Mouse (Mus musculus) MEL (cell line): Measurements from ENCODE around the gene Opa3. TPM values are rescaled to one million over a fixed set of nuclear protein-coding genes. Genes with fewer than 3 reads are reported as not detected.

ENCODE experiments used
- DNase-seq: peaks from one replicate; pipeline ENCODE4 v3.0.0; 2011; ENCODE audit warnings: low read depth, low spot score
- H3K27ac ChIP-seq: 2 replicates; pipeline ENCODE4 v1.5.1; 2012; ENCODE audit warnings: low read depth, mild to moderate bottlenecking, control low read depth, low read length, moderate library complexity; ENCODE audit not compliant: control insufficient read depth
- H3K27me3 ChIP-seq, 2 experiments: fragments of 150-350 bp in 1 of 2; sonication (generic) in 1 of 2; 2 replicates each; pipeline ENCODE4 v1.6.1; 2012; ENCODE audit warnings: low read length in 2 of 2, mild to moderate bottlenecking in 2 of 2, improper control_type of control experiment in 1 of 2, moderate library complexity in 1 of 2; ENCODE audit not compliant: insufficient read depth in 2 of 2, control insufficient read depth in 1 of 2
- H3K36me3 ChIP-seq, 2 experiments: 2 replicates each; pipeline ENCODE4 v1.6.1; 2012 to 2014; ENCODE audit warnings: low read length in 2 of 2, improper control_type of control experiment in 1 of 2, inconsistent platforms in 1 of 2, mild to moderate bottlenecking in 1 of 2; ENCODE audit not compliant: insufficient read depth in 2 of 2, control insufficient read depth in 1 of 2
- H3K4me1 ChIP-seq, 2 experiments: fragments of 150-350 bp in 1 of 2; sonication (generic) in 1 of 2; 2 replicates each; pipeline ENCODE4 v1.6.1; 2012; ENCODE audit warnings: low read length in 2 of 2, improper control_type of control experiment in 1 of 2, mild to moderate bottlenecking in 1 of 2; ENCODE audit not compliant: insufficient read depth in 2 of 2, control insufficient read depth in 1 of 2
- H3K4me3 ChIP-seq, 2 experiments: fragments of 150-350 bp in 1 of 2; sonication (generic) in 1 of 2; 2 replicates each; pipeline ENCODE4 v1.5.1; 2012; ENCODE audit warnings: low read depth in 2 of 2, low read length in 2 of 2, mild to moderate bottlenecking in 2 of 2, moderate library complexity in 2 of 2, control low read depth in 1 of 2, improper control_type of control experiment in 1 of 2; ENCODE audit not compliant: control insufficient read depth in 1 of 2, insufficient read depth in 1 of 2
- H3K79me2 ChIP-seq: 2 replicates; pipeline ENCODE4 v1.6.1; 2012; ENCODE audit warnings: mild to moderate bottlenecking, low read length, moderate library complexity; ENCODE audit not compliant: control insufficient read depth, poor library complexity, insufficient read depth
- H3K9ac ChIP-seq: 2 replicates; pipeline ENCODE4 v1.6.1; 2012; ENCODE audit warnings: low read depth, mild to moderate bottlenecking, control low read depth, low read length, moderate library complexity; ENCODE audit not compliant: control insufficient read depth, poor library complexity, severe bottlenecking
- H3K9me3 ChIP-seq: fragments of 150-350 bp; sonication (generic); replicated peaks from 2 replicates; pipeline ENCODE4 v1.6.1; 2012; ENCODE audit warnings: mild to moderate bottlenecking, low read length, improper control_type of control experiment, moderate library complexity; ENCODE audit not compliant: insufficient read depth
- BHLHE40 ChIP-seq: IDR thresholded peaks from 2 replicates; pipeline ENCODE4 v1.6.1; 2012; ENCODE audit warnings: low read depth, mild to moderate bottlenecking, inconsistent platforms, low read length, improper control_type of control experiment, borderline replicate concordance
- CHD1 ChIP-seq: IDR thresholded peaks from 2 replicates; pipeline ENCODE4 v1.6.1; 2012; ENCODE audit warnings: low read depth, mild to moderate bottlenecking, inconsistent platforms, low read length, improper control_type of control experiment
- ELF1 ChIP-seq: IDR thresholded peaks from 2 replicates; pipeline ENCODE4 v1.6.1; 2014; ENCODE audit warnings: low read depth, mild to moderate bottlenecking, inconsistent platforms, low read length, improper control_type of control experiment, moderate library complexity
- HCFC1 ChIP-seq: IDR thresholded peaks from 2 replicates; pipeline ENCODE4 v1.6.1; 2012; ENCODE audit warnings: low read depth, mild to moderate bottlenecking, inconsistent platforms, low read length, improper control_type of control experiment, moderate library complexity
- JUND ChIP-seq: IDR thresholded peaks from 2 replicates; pipeline ENCODE4 v1.6.1; 2011; ENCODE audit warnings: low read depth, mild to moderate bottlenecking, improper control_type of control experiment, low read length
- MAFK ChIP-seq: IDR thresholded peaks from 2 replicates; pipeline ENCODE4 v1.6.1; 2011; ENCODE audit warnings: low read depth, mild to moderate bottlenecking, low read length, improper control_type of control experiment, borderline replicate concordance
- MAZ ChIP-seq: IDR thresholded peaks from 2 replicates; pipeline ENCODE4 v1.6.1; 2012; ENCODE audit warnings: low read depth, mild to moderate bottlenecking, inconsistent platforms, low read length, improper control_type of control experiment
- MYB ChIP-seq: IDR thresholded peaks from 2 replicates; pipeline ENCODE4 v1.6.1; 2011; ENCODE audit warnings: mild to moderate bottlenecking, low read depth, low read length, improper control_type of control experiment
- MYC ChIP-seq: IDR thresholded peaks from 2 replicates; pipeline ENCODE4 v1.6.1; 2011; ENCODE audit warnings: low read depth, mild to moderate bottlenecking, low read length, improper control_type of control experiment, moderate library complexity
- NELFE ChIP-seq: IDR thresholded peaks from 2 replicates; pipeline ENCODE4 v1.6.1; 2011; ENCODE audit warnings: low read depth, low read length, improper control_type of control experiment
- NRF1 ChIP-seq: IDR thresholded peaks from 2 replicates; pipeline ENCODE4 v1.6.1; 2014; ENCODE audit warnings: low read depth, mild to moderate bottlenecking, inconsistent platforms, low read length, improper control_type of control experiment, moderate library complexity; ENCODE audit not compliant: poor library complexity, insufficient read depth, severe bottlenecking
- POLR2A ChIP-seq, 2 experiments: IDR thresholded peaks; 2 replicates each; pipeline ENCODE4 v1.6.1; 2011 to 2012; ENCODE audit warnings: low read length in 2 of 2, mild to moderate bottlenecking in 2 of 2, control low read depth in 1 of 2, improper control_type of control experiment in 1 of 2, low read depth in 1 of 2, moderate library complexity in 1 of 2; ENCODE audit not compliant: control insufficient read depth in 1 of 2, insufficient read depth in 1 of 2, poor library complexity in 1 of 2
- RAD21 ChIP-seq: IDR thresholded peaks from 2 replicates; pipeline ENCODE4 v1.6.1; 2011; ENCODE audit warnings: mild to moderate bottlenecking, low read depth, low read length, improper control_type of control experiment
- SMC3 ChIP-seq: IDR thresholded peaks from 2 replicates; pipeline ENCODE4 v1.6.1; 2011; ENCODE audit warnings: low read depth, low read length, improper control_type of control experiment
- TAL1 ChIP-seq: IDR thresholded peaks from 2 replicates; pipeline ENCODE4 v1.6.1; 2012; ENCODE audit warnings: mild to moderate bottlenecking, inconsistent platforms, low read length, moderate library complexity, mixed read lengths
- UBTF ChIP-seq: IDR thresholded peaks from 2 replicates; pipeline ENCODE4 v1.6.1; 2012; ENCODE audit warnings: low read depth, mild to moderate bottlenecking, inconsistent platforms, low read length, improper control_type of control experiment, moderate library complexity, borderline replicate concordance; ENCODE audit not compliant: insufficient read depth
- USF2 ChIP-seq, 2 experiments: IDR thresholded peaks; 2 replicates each; pipeline ENCODE4 v1.6.1; 2011 to 2012; ENCODE audit warnings: improper control_type of control experiment in 2 of 2, low read length in 2 of 2, borderline replicate concordance in 1 of 2, inconsistent platforms in 1 of 2, low read depth in 1 of 2, mild to moderate bottlenecking in 1 of 2; ENCODE audit not compliant: insufficient read depth in 1 of 2
- ZC3H11A ChIP-seq: IDR thresholded peaks from 2 replicates; pipeline ENCODE4 v1.6.1; 2012; ENCODE audit warnings: low read depth, mild to moderate bottlenecking, inconsistent platforms, low read length, improper control_type of control experiment
- ZKSCAN1 ChIP-seq: IDR thresholded peaks from 2 replicates; pipeline ENCODE4 v1.6.1; 2012; ENCODE audit warnings: low read depth, mild to moderate bottlenecking, inconsistent platforms, low read length, improper control_type of control experiment, moderate library complexity
- ZMIZ1 ChIP-seq: IDR thresholded peaks from 2 replicates; pipeline ENCODE4 v1.6.1; 2012; ENCODE audit warnings: low read depth, mild to moderate bottlenecking, inconsistent platforms, low read length, improper control_type of control experiment, moderate library complexity
- polyA plus RNA-seq, 2 experiments: library from polyadenylated mRNA; stranded (reverse) in 1 of 2; unstranded in 1 of 2; fragments of >175 nt in 1 of 2; fragments of >200 nt in 1 of 2; gene quantifications; 2 replicates each; pipeline versions ENCODE4 v1.2.1 to v1.2.4; 2012; ENCODE audit warnings: low replicate concordance in 2 of 2, low read depth in 1 of 2; ENCODE audit not compliant: insufficient read length in 2 of 2, insufficient read depth in 1 of 2, missing spikeins in 1 of 2
- total RNA-seq: library from RNA; depleted of rRNA; stranded (reverse); fragments of 300-350 nt; gene quantifications from 2 replicates; pipeline ENCODE4 v1.2.3, GENCODE M21; 2012

The Opa3 gene
- total and polyA plus RNA-seq, 3 experiments, result 18.5 to 85.4 (median 37.2) TPM

- Histone ChIP-seq H3K27me3 (no peaks in the 10 kb centered on the region), H3K27ac (peak overlapping the region; percentile 68), H3K79me2 (peaks cover 49% of the 10 kb centered on the region), H3K4me1 (peaks cover 0 to 7% of the 10 kb centered on the region in 2 experiments; a peak in 3 of 4 replicates), H3K36me3 (no peaks in the 10 kb centered on the region; a peak in 1 of 4 replicates), H3K9me3 (no peaks in the 10 kb centered on the region), H3K9ac (peak overlapping the region; percentile 72), H3K4me3 (peak overlapping the region; percentile 77 to 92)
- no peak for DNase-seq
- TF ChIP-seq MAFK, result no peak
- TF ChIP-seq RAD21, result no peak
- no peak for TF ChIP-seq USF2 (IDR thresholded peaks at IDR 0.05; ENCODE audit: borderline replicate concordance in 1 of 2, insufficient read depth in 1 of 2, low read depth in 1 of 2, low read length in 2 of 2)
- 0 out of 2 replicates have a peak, but pooled peaks have one; percentile 31 for TF ChIP-seq ELF1
- TF ChIP-seq TAL1, result no peak
These were observed 1.3 kb downstream of the Opa3 start for GRCm38 (mm10) chr7:19229404-19229803.

DNA sequence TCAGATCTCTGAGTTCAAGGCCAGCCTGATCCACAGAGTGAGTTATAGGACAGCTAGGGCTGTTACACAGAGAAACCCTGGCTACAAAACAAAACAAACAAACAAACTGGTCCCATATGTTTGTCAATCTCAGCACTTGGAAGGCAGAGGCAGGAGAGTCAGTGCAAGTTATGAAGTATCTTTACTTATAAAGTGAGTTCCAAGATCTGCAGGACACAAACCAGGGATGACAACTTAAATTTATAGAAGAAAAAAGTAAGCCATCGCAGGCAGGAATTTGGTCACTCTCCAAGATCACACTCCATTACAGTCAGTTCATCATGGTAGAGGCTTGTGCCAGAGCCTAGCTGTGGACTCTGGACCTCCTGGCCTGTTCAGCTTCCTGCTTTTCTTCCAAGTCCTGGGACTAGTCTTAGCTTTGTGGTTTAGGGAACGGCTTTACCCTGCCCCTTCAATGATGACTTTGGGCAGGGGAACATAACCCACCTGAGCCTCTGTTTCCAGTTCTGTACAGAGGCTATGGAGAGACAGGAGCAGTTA is 2.0 kb downstream of the Opa3 start:
- H3K9ac ChIP-seq, result no peak overlapping the region
- H3K27ac ChIP-seq, result no peak overlapping the region
- peaks cover 4 to 7% of the 10 kb centered on the region in 2 experiments for H3K4me1 ChIP-seq
- H3K79me2 ChIP-seq, result peaks cover 50% of the 10 kb centered on the region
- H3K27me3 ChIP-seq, result no peaks in the 10 kb centered on the region
- H3K4me3 ChIP-seq, result no peak overlapping the region
- TF ChIP-seq MYB, result no peak
- TF ChIP-seq ZKSCAN1, result no peak
- no peak for TF ChIP-seq POLR2A (IDR thresholded peaks at IDR 0.05; ENCODE audit: control insufficient read depth in 1 of 2, insufficient read depth in 1 of 2, low read depth in 1 of 2, low read length in 2 of 2, poor library complexity in 1 of 2)
- no peak for TF ChIP-seq ZC3H11A
- H3K36me3 ChIP-seq, result peaks cover 0 to 3% of the 10 kb centered on the region in 2 experiments; a peak in 3 of 4 replicates
- no peaks in the 10 kb centered on the region for H3K9me3 ChIP-seq
- no peak for DNase-seq

- H3K4me3 ChIP-seq, result no peak overlapping the region
- peaks cover 0 to 3% of the 10 kb centered on the region in 2 experiments; a peak in 3 of 4 replicates for H3K36me3 ChIP-seq
- peaks cover 55% of the 10 kb centered on the region for H3K79me2 ChIP-seq
- H3K9me3 ChIP-seq, result no peaks in the 10 kb centered on the region
- no peak overlapping the region for H3K27ac ChIP-seq
- no peak overlapping the region for H3K9ac ChIP-seq
- no peak for TF ChIP-seq NRF1
- no peak for TF ChIP-seq UBTF
- no peak for TF ChIP-seq CHD1
- TF ChIP-seq JUND, result no peak
- no peak for TF ChIP-seq ELF1
- no peak for TF ChIP-seq MYC
- no peak for TF ChIP-seq ZKSCAN1
- TF ChIP-seq MAZ, result no peak
- no peak for TF ChIP-seq ZMIZ1
- no peak for TF ChIP-seq POLR2A (IDR thresholded peaks at IDR 0.05; ENCODE audit: control insufficient read depth in 1 of 2, insufficient read depth in 1 of 2, low read depth in 1 of 2, low read length in 2 of 2, poor library complexity in 1 of 2)
- TF ChIP-seq SMC3, result no peak
- TF ChIP-seq NELFE, result no peak
- TF ChIP-seq BHLHE40, result no peak
- TF ChIP-seq HCFC1, result no peak
- no peaks in the 10 kb centered on the region for H3K27me3 ChIP-seq
- peaks cover 7 to 8% of the 10 kb centered on the region in 2 experiments for H3K4me1 ChIP-seq
- no peak for DNase-seq
These were observed 2.8 kb downstream of the Opa3 start for GRCm38 (mm10) chr7:19230899-19231298.
